13 mouse cellular contexts compared by ENCODE assay signal in the genomic region with DNA sequence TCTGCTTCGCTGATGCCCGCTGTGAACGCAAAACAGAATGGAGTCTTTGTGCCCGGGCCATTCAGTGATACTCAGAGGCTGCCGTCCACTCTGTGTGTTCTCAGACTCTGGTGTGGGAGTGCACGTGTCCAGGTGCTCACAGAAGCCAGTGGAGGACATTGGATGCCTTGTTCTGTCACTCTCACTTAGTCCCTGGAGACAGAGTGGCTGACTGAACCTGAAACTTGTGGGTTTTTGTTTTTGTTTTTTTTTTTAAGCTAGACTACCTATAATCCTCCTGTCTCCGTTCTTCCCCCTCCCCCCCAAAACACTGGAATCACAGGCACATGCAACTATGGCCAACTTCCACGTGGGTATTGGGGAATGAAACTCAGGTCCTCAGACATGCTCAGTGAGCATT. TPM values are rescaled to one million over a fixed set of nuclear protein-coding genes. Genes with fewer than 3 reads are reported as not detected.
DNase-seq lines count a peak whose midpoint lies in the region; ATAC-seq and TF ChIP-seq lines count a peak whose summit lies in the region.
"Had no signal": no experiment of that assay in that cellular context is flagged by ENCODE, and none has a peak within 500 bp of the region (broad histone marks: within the 10 kb centered on the region; RNA-seq: fewer than 3 reads in every experiment).

No protein-coding gene starts in this region.

- DNase-seq in forebrain, embryonic 10.5 days (ENCODE audit: extremely low spot score, low spot score) = no peak
- no peak for DNase-seq in hindbrain, embryonic 14.5 days (ENCODE audit: low spot score)
- DNase-seq in lung, adult 2 months = no peak
- no peak for DNase-seq in lung, postnatal 25 days (ENCODE audit: low spot score)
- DNase-seq in layer of hippocampus, postnatal 25 days (ENCODE audit: extremely low spot score in 1 of 2, low spot score in 1 of 2) = no peak
- DNase-seq: thymus, postnatal 14 days had no signal

- WGBS in forebrain, embryonic 10.5 days = 86% methylated on average over 8 of the region's 8 CpGs
- WGBS in forebrain, embryonic 12.5 days = 71% methylated on average over 8 of the region's 8 CpGs
- WGBS in hindbrain, embryonic 13.5 days = 68% methylated on average over 8 of the region's 8 CpGs
- 60% methylated on average over 8 of the region's 8 CpGs for WGBS in hindbrain, embryonic 14.5 days
- WGBS in lung, adult 2 months = 31% methylated on average over 8 of the region's 8 CpGs
- WGBS in small intestine, adult 2 months = 47% methylated on average over 8 of the region's 8 CpGs

- H3K9me3 ChIP-seq in forebrain, embryonic 10.5 days = no peaks in the 10 kb centered on the region
- no peaks in the 10 kb centered on the region for H3K9me3 ChIP-seq in forebrain, embryonic 12.5 days
- no peaks in the 10 kb centered on the region for H3K9me3 ChIP-seq in hindbrain, embryonic 13.5 days
- no peaks in the 10 kb centered on the region for H3K9me3 ChIP-seq in hindbrain, embryonic 14.5 days (ENCODE audit: control insufficient read depth, low read length)

- no peak overlapping the region for H3K4me3 ChIP-seq in forebrain, embryonic 10.5 days
- no peak overlapping the region for H3K4me3 ChIP-seq in forebrain, embryonic 12.5 days (replicated peaks)
- H3K4me3 ChIP-seq in hindbrain, embryonic 13.5 days = no peak overlapping the region
- H3K4me3 ChIP-seq in hindbrain, embryonic 14.5 days (replicated peaks; ENCODE audit: low read length) = no peak overlapping the region
- H3K4me3 ChIP-seq in lung, adult 2 months (replicated peaks; ENCODE audit: extremely low read depth, low read depth, low read length) = peak overlapping the region; percentile 31
- H3K4me3 ChIP-seq in small intestine, adult 2 months (ENCODE audit: low read depth, low read length) = no peak overlapping the region

- TF ChIP-seq CTCF in lung, adult 2 months (IDR thresholded peaks at IDR 0.05; ENCODE audit: insufficient read depth, low read length) = no peak
- TF ChIP-seq CTCF in small intestine, adult 2 months (IDR thresholded peaks at IDR 0.05; ENCODE audit: extremely low read depth, insufficient read length, insufficient replicate concordance, low read depth, low read length) = no peak

- TF ChIP-seq POLR2A in lung, adult 2 months (IDR thresholded peaks at IDR 0.05; ENCODE audit: borderline replicate concordance, extremely low read depth, low read depth, low read length) = no peak
- TF ChIP-seq POLR2A in small intestine, adult 2 months (IDR thresholded peaks at IDR 0.05; ENCODE audit: low read depth, low read length) = no peak

- 0 out of 2 replicates have a peak overlapping the region, but pooled peaks have one; percentile 6 for H3K27ac ChIP-seq in forebrain, embryonic 10.5 days
- H3K27ac ChIP-seq in forebrain, embryonic 12.5 days = no peak overlapping the region
- H3K27ac ChIP-seq in hindbrain, embryonic 13.5 days = no peak overlapping the region
- no peak overlapping the region for H3K27ac ChIP-seq in hindbrain, embryonic 14.5 days
- H3K27ac ChIP-seq in small intestine, adult 2 months (ENCODE audit: insufficient read depth, low read depth, low read length) = peak overlapping the region; percentile 81; the same call in 1 of the 2 replicates

- no peak overlapping the region for H3K4me2 ChIP-seq in forebrain, embryonic 12.5 days
- no peak overlapping the region for H3K4me2 ChIP-seq in hindbrain, embryonic 13.5 days
- no peak overlapping the region for H3K4me2 ChIP-seq in hindbrain, embryonic 14.5 days (replicated peaks)

- peaks cover 82% of the 10 kb centered on the region for H3K27me3 ChIP-seq in forebrain, embryonic 10.5 days (ENCODE audit: poor library complexity, severe bottlenecking)
- peaks cover 69% of the 10 kb centered on the region for H3K27me3 ChIP-seq in forebrain, embryonic 12.5 days
- peaks cover 51% of the 10 kb centered on the region for H3K27me3 ChIP-seq in hindbrain, embryonic 13.5 days
- H3K27me3 ChIP-seq in hindbrain, embryonic 14.5 days (ENCODE audit: control insufficient read depth, insufficient read depth, low read length) = peaks cover 31% of the 10 kb centered on the region
- H3K27me3 ChIP-seq in small intestine, adult 2 months (ENCODE audit: control insufficient read depth, insufficient read depth, low read length) = peaks cover 2% of the 10 kb centered on the region; the same call in 1 of the 2 replicates

- ATAC-seq in forebrain, embryonic 12.5 days (ENCODE audit: low FRiP score) = no peak
- no peak for ATAC-seq in hindbrain, embryonic 13.5 days (ENCODE audit: low FRiP score)
- no peak for ATAC-seq in hindbrain, embryonic 14.5 days (ENCODE audit: low FRiP score)

- H3K9ac ChIP-seq in forebrain, embryonic 12.5 days = no peak overlapping the region
- H3K9ac ChIP-seq in hindbrain, embryonic 13.5 days = peak overlapping the region; percentile 16; the same call in 1 of the 2 replicates
- H3K9ac ChIP-seq in hindbrain, embryonic 14.5 days = no peak overlapping the region

- H3K4me1 ChIP-seq in forebrain, embryonic 10.5 days = peaks cover 76% of the 10 kb centered on the region
- H3K4me1 ChIP-seq in forebrain, embryonic 12.5 days = peaks cover 22% of the 10 kb centered on the region
- peaks cover 47% of the 10 kb centered on the region for H3K4me1 ChIP-seq in hindbrain, embryonic 13.5 days (replicated peaks)
- peaks cover 9% of the 10 kb centered on the region; the same call in 1 of the 2 replicates for H3K4me1 ChIP-seq in hindbrain, embryonic 14.5 days (replicated peaks; ENCODE audit: control insufficient read depth, insufficient read depth, low read length)
- peaks cover 33% of the 10 kb centered on the region for H3K4me1 ChIP-seq in lung, adult 2 months (ENCODE audit: control insufficient read depth, insufficient read depth, low read length)
- peaks cover 29% of the 10 kb centered on the region for H3K4me1 ChIP-seq in small intestine, adult 2 months (ENCODE audit: control insufficient read depth, insufficient read depth, insufficient read length, low read length)

- no peaks in the 10 kb centered on the region for H3K36me3 ChIP-seq in forebrain, embryonic 10.5 days (replicated peaks)
- no peaks in the 10 kb centered on the region for H3K36me3 ChIP-seq in forebrain, embryonic 12.5 days (replicated peaks)
- no peaks in the 10 kb centered on the region for H3K36me3 ChIP-seq in hindbrain, embryonic 13.5 days
- H3K36me3 ChIP-seq in hindbrain, embryonic 14.5 days (replicated peaks; ENCODE audit: control insufficient read depth, insufficient read depth) = no peaks in the 10 kb centered on the region
- H3K36me3 ChIP-seq in small intestine, adult 2 months (ENCODE audit: control insufficient read depth, insufficient read depth, low read length) = peaks cover 22% of the 10 kb centered on the region

RNA-seq across cellular contexts. Expression of gene Cdc42ep1, which starts 3.9 kb away (rescaled TPM):
- polyA plus RNA-seq in forebrain, embryonic 10.5 days (2016; fragmentation: Nextera tagmentation; extraction: Ambion mirVana) = 12.6 and 12.7 TPM in 2 replicates
- polyA plus RNA-seq in forebrain, embryonic 12.5 days (2016; fragmentation: Nextera tagmentation; extraction: Ambion mirVana) = 7.7 and 8.4 TPM in 2 replicates
- polyA plus RNA-seq in hindbrain, embryonic 13.5 days (2015; fragmentation: Nextera tagmentation; extraction: Ambion mirVana) = 9.5 and 11.0 TPM in 2 replicates
- polyA plus RNA-seq in hindbrain, embryonic 14.5 days (2014; fragmentation: Nextera tagmentation; extraction: Ambion mirVana) = 10.7 and 11.2 TPM in 2 replicates
- 221 and 277 TPM in 2 replicates for polyA plus RNA-seq in lung, adult 2 months (2012; rRNA removed)
- 18.9 and 26.0 TPM in 2 replicates for polyA plus RNA-seq in small intestine, adult 2 months (2012; rRNA removed)
- 10 to 100 TPM; 14.2 to 14.9 TPM for total RNA-seq in layer of hippocampus, postnatal 25 days (2021)

RNA-seq across cellular contexts. Expression of gene Lgals2, which starts 9.0 kb away (rescaled TPM):
- not detected in 2 replicates for polyA plus RNA-seq in forebrain, embryonic 10.5 days (2016; fragmentation: Nextera tagmentation; extraction: Ambion mirVana)
- not detected in 2 replicates for polyA plus RNA-seq in forebrain, embryonic 12.5 days (2016; fragmentation: Nextera tagmentation; extraction: Ambion mirVana)
- polyA plus RNA-seq in hindbrain, embryonic 13.5 days (2015; fragmentation: Nextera tagmentation; extraction: Ambion mirVana) = not detected in 2 replicates
- polyA plus RNA-seq in hindbrain, embryonic 14.5 days (2014; fragmentation: Nextera tagmentation; extraction: Ambion mirVana) = not detected in 2 replicates
- 6.0 and 7.2 TPM in 2 replicates for polyA plus RNA-seq in lung, adult 2 months (2012; rRNA removed)
- polyA plus RNA-seq in small intestine, adult 2 months (2012; rRNA removed) = 637 and 2,134 TPM in 2 replicates
- total RNA-seq in layer of hippocampus, postnatal 25 days (2021) = not detected
- total RNA-seq: layer of hippocampus, postnatal 14 days had no signal
- polyA plus RNA-seq: limb, embryonic 11.5 days had no signal

RNA-seq across cellular contexts. Expression of gene Gga1, which starts 30.6 kb away (rescaled TPM):
- 46.8 and 52.6 TPM in 2 replicates for polyA plus RNA-seq in forebrain, embryonic 10.5 days (2016; fragmentation: Nextera tagmentation; extraction: Ambion mirVana)
- 53.6 and 56.4 TPM in 2 replicates for polyA plus RNA-seq in forebrain, embryonic 12.5 days (2016; fragmentation: Nextera tagmentation; extraction: Ambion mirVana)
- polyA plus RNA-seq in hindbrain, embryonic 13.5 days (2015; fragmentation: Nextera tagmentation; extraction: Ambion mirVana) = 49.9 and 50.6 TPM in 2 replicates
- polyA plus RNA-seq in hindbrain, embryonic 14.5 days (2014; fragmentation: Nextera tagmentation; extraction: Ambion mirVana) = 40.1 and 43.0 TPM in 2 replicates
- 113 and 121 TPM in 2 replicates for polyA plus RNA-seq in lung, adult 2 months (2012; rRNA removed)
- polyA plus RNA-seq in small intestine, adult 2 months (2012; rRNA removed) = 62.5 and 105 TPM in 2 replicates
- total RNA-seq in layer of hippocampus, postnatal 25 days (2021) = 10 to 100 TPM; 57.1 to 59.0 TPM

RNA-seq across cellular contexts. Expression of gene Card10, which starts 43.5 kb away (rescaled TPM):
- polyA plus RNA-seq in forebrain, embryonic 10.5 days (2016; fragmentation: Nextera tagmentation; extraction: Ambion mirVana) = 2.4 and 2.6 TPM in 2 replicates
- 2.0 and 2.1 TPM in 2 replicates for polyA plus RNA-seq in forebrain, embryonic 12.5 days (2016; fragmentation: Nextera tagmentation; extraction: Ambion mirVana)
- polyA plus RNA-seq in hindbrain, embryonic 13.5 days (2015; fragmentation: Nextera tagmentation; extraction: Ambion mirVana) = 1.6 TPM in 2 replicates
- polyA plus RNA-seq in hindbrain, embryonic 14.5 days (2014; fragmentation: Nextera tagmentation; extraction: Ambion mirVana) = 2.5 and 2.6 TPM in 2 replicates
- polyA plus RNA-seq in lung, adult 2 months (2012; rRNA removed) = 61.5 and 73.5 TPM in 2 replicates
- polyA plus RNA-seq in small intestine, adult 2 months (2012; rRNA removed) = 15.8 and 28.3 TPM in 2 replicates
- total RNA-seq in layer of hippocampus, postnatal 25 days (2021) = 1 to 10 TPM; 5.0 to 5.5 TPM

RNA-seq across cellular contexts. Expression of gene Gm49510, which starts 53.1 kb away (rescaled TPM):
- 0.23 and 0.35 TPM in 2 replicates for polyA plus RNA-seq in forebrain, embryonic 10.5 days (2016; fragmentation: Nextera tagmentation; extraction: Ambion mirVana)
- polyA plus RNA-seq in forebrain, embryonic 12.5 days (2016; fragmentation: Nextera tagmentation; extraction: Ambion mirVana) = 0.18 TPM in 1 of 2 replicates, not detected in the other
- not detected in 2 replicates for polyA plus RNA-seq in hindbrain, embryonic 13.5 days (2015; fragmentation: Nextera tagmentation; extraction: Ambion mirVana)
- polyA plus RNA-seq in hindbrain, embryonic 14.5 days (2014; fragmentation: Nextera tagmentation; extraction: Ambion mirVana) = 0.16 TPM in 1 of 2 replicates, not detected in the other
- polyA plus RNA-seq in lung, adult 2 months (2012; rRNA removed) = 0.04 TPM in 1 of 2 replicates, not detected in the other
- 0.13 TPM in 1 of 2 replicates, not detected in the other for polyA plus RNA-seq in small intestine, adult 2 months (2012; rRNA removed)
- total RNA-seq in layer of hippocampus, postnatal 25 days (2021) = not detected
- total RNA-seq: adrenal gland, postnatal 10 days had no signal
- polyA plus RNA-seq: gonadal fat pad, adult 2 months had no signal

Comparison
In these comparisons a context has a peak if more than half of its experiments do, and no peak if none do; other contexts are left out.
1. H3K27ac ChIP-seq: peak in forebrain, embryonic 10.5 days (single experiment) and small intestine, adult 2 months (single experiment); none in forebrain, embryonic 12.5 days (single experiment), hindbrain, embryonic 13.5 days (single experiment) and hindbrain, embryonic 14.5 days (single experiment).
2. RNA of gene Lgals2, which starts 9.0 kb away (polyA plus RNA-seq): 637 to 2,134 TPM in small intestine, adult 2 months; 6.0 to 7.2 TPM in lung, adult 2 months, not detected in forebrain, embryonic 10.5 days, not detected in forebrain, embryonic 12.5 days, not detected in hindbrain, embryonic 13.5 days and not detected in hindbrain, embryonic 14.5 days; every median in the first group is over 10 times any median in the second.